Mouse (Mus musculus): ENCODE measurements around the gene Gm5415.
"Not testable (repeated sequence)": the region's sequence is repeated elsewhere in the genome, so short reads cannot be mapped to it uniquely, and the experiment has no call there.

The Gm5415 gene

GRCm38 (mm10) chr1:32547194-32547593 is at the start of gene Gm5415:
Gene Gm5415 (minus strand): TSS chr1:32547294.
- not testable (repeated sequence) for DNase-seq

GRCm38 (mm10) chr1:32568901-32569300 is 21.8 kb upstream of the Gm5415 start:
- no peak for DNase-seq

DNA sequence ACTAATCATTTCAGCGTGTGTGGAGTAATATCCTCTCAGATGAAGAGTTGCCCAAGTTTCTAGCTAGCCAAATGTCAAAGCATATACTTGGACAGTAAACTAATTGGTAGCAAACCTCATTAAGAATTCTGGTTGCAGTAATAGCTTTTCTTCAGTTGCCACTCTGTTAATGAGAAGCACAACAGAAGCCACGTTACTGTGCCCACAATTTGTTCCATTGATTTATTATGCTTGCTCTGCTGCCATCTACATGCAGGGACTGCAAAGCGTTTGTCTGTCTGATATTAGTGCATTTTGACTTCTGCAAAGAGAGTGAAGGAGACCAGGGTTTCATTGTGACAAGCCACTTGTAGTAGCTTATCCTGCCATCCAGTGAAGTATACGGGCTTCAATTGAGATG is 6.8 kb upstream of the Gm5415 start:
- DNase-seq: no peak

DNA sequence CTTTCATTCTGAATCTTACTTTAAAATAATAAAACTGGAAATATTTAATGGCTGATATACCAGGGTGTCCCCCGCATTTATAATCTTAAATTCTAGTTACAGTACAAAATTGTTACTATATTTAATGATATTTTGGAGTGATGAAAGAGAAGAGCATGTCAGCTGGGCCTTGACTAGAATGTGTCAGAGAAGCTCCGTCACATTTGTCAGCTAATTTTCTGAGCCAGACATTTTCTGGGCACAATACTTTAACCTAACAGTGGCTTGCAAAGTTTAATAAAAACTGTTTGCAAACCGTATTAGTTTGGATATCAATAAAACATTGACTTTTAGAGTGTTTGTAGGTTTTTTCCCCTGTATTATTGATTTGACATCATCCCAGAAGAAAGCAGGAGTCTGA is 6.4 kb upstream of the Gm5415 start:
- DNase-seq: no peak

DNA sequence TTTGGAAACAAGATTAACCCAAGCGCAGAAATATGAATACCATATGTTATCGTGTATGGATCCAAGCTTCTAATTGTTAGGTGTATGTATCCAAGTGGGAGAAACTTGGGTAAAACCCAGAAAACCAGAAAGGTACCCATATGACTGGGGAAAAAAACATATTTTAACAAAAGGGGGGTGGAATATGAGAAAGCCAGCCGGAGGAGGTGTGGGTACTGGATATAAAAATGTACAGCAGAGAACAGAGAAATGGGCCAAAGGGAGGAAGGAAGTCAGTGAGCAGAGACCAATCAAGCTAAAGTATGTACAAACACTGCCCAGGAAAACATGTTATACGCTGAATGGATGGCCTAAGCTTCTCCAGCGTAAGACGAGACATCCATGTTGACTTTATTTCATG is 43.7 kb downstream of the Gm5415 start:
- DNase-seq: no peak
